Mouse (Mus musculus) lung, adult 2 months (tissue): ENCODE results near the gene Exph5.

Source experiments
- CTCF ChIP-seq: fragments of 200-500 bp; IDR thresholded peaks from 2 replicates; pipeline ENCODE4 v1.5.1; 2011; ENCODE audit warnings: mild to moderate bottlenecking, low read length, control low read depth; ENCODE audit not compliant: insufficient read depth
- POLR2A ChIP-seq: fragments of 200-500 bp; IDR thresholded peaks from 2 replicates; pipeline ENCODE4 v1.6.1; 2011; ENCODE audit warnings: low read depth, mild to moderate bottlenecking, control low read depth, low read length, borderline replicate concordance; ENCODE audit errors: extremely low read depth

DNA sequence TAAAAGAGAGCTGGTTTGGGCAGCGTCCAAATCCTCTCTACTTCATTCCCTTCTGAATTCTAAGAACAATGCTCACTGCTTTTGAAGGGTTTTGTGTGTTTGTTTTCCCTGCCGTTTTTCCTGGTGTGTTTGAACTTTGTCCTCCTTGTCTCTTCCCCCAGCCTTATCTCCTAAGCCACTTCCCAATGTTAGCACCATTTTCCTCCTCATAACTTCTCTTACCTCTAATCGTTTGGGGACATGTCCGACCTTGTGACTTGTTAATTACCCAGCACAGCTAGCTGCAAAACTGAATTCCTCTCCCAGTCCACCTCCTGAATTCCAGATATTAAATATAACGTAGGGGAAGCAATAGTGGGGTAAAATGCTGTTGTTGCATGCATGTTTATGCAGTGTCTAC, 76.1 kb downstream of the Exph5 start:
- TF ChIP-seq CTCF (no peak), POLR2A (no peak)
